Mouse (Mus musculus): Measurements from ENCODE around the gene Exoc6b.
A peak's percentile ranks its signal among the peaks of the same experiment; 100 is the strongest.

The Exoc6b gene

DNA sequence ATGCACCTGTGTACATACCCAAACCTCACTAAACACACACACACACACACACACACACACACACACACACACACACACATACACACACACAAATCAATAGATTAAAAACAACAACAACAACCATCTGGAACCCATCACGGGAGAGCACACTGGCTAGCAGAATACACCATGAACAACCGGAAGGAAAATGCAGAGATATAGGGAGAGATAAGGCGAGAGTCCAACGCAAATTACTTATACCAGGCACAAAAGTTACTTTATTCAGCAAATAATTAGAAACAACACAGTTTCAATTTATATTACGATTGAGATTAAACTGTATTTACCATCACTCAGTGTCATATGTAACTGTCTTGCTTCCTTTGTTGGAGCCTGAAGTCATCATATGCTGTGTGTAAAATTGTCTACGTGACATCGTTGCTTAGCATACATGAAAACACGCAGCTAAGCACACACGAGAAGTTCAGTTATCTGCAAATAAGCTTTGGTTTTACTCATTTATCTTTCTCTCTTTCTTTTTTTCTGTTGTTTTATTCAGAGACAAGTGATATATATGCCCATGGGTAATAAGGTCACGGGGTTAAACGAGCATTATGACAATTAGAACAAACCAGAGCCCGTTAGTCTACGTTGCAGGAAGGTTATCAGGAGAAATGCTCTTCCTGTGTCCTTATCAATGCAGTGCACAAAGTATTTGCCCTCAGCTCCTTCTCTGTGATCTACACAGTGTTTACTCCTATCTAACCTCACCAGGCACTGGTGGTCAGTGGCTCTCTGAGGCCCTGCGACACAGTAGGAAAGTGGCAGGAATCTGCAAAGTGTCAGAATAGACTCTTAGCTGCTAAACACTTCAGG lies 186.4 kb downstream of the Exoc6b start:
- DNase-seq (ENCODE audit: low spot score in 2 of 2), result no peak

DNA sequence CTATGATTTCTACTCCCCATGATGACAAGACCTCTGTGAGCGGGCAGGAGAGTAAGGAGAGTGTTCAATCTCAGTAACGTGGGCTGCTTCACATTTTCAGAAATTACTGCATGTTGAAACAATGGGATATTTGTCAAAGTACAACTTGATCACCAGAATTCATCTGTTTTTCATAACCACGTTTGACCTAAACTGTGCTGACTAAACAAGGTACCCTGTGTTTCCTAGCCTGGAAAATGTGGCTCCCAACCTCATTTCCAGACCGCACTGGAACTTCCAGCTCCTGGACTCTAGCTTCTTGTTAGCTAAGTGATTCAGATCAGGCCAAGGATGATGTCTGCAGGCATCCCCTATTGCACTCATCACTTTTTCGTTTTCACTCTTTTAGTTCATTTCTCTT lies 193.4 kb downstream of the Exoc6b start:
- no peak for DNase-seq (ENCODE audit: low spot score in 2 of 2)

DNA sequence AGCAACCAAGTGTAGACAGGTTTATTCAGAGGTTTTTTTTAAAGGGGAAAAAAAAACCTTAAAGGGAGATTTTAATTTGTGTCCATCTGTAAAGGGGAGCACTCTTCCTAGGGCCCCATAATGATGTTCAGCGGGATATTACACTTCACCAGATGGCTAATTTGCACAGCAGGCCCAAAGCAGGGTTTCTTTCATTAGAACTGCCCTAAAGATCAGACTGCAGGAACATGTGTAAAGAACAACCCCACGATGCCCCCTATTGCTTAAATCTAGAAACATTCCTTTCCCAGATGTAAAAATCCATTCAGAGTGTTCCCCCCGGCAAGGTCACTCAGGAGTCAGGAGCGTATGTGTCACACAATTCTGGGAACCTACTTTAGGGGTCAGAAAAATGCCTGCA lies 202.2 kb downstream of the Exoc6b start:
- DNase-seq (ENCODE audit: low spot score in 2 of 2), result no peak

DNA sequence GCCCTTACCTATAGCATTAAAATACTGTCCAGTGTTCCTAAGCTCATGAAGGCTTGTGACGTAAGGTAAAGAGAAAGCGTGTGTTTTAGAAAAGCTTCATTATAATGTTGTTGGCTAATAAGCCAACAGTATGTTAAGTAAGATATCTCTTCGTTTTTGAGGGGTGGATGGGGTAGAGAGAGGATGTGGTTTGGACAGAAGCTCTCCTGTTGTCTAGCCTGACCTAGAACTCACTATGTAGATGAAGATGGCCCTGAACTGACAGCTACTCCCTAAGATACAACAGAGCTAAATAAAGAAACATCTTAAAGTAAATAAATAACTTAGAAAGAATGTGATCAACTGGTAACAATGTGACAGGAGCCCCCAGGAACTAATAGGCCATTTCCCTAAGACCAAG lies 204.7 kb downstream of the Exoc6b start:
- no peak for DNase-seq (ENCODE audit: low spot score in 2 of 2)

DNA sequence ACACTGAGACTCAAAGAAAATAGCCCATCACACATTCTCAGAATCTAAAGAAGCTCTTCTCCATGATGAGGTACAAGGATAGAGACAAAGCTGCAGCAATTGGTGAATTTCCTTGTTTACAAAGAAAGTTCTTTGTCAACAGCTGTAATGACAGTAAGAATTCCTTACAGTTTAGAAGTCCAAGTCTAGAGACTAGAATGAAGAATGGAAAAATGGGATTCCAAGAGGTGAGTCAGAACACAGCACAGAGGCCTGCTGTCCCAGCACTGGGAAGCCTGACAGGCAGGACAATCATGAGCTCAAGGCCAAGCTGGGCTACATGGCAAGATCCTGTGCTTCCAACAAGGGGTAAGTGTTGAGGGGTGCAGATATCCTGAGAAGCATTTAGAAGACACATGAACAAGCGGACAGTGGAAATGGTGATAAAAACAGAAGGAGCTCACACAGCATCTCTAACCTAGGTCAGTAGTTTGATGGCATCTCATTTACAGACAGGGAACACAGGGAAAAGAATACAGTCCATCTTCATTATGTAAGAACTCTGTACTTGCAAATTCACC lies 205.4 kb downstream of the Exoc6b start:
- DNase-seq (ENCODE audit: low spot score in 2 of 2), result no peak

DNA sequence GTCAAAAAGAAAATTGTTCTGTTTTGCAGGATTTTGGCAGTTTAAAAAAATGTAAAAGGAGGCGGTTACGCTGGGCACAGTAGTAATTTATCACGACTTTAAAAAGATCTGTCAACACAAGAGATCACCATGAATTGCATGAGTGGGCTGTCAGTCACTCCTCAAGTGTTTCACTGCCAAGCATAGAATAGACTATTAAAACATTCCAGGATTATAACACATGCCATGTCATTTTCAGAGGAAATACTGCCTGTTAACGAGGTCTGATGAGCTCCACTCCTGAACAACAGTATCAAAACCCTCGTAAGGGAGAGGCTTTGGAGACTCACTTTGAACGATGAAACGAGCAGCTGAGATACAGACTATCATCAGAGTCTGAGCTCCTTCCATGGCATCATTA lies 223.6 kb downstream of the Exoc6b start:
- no peak for DNase-seq (ENCODE audit: low spot score in 2 of 2)

DNA sequence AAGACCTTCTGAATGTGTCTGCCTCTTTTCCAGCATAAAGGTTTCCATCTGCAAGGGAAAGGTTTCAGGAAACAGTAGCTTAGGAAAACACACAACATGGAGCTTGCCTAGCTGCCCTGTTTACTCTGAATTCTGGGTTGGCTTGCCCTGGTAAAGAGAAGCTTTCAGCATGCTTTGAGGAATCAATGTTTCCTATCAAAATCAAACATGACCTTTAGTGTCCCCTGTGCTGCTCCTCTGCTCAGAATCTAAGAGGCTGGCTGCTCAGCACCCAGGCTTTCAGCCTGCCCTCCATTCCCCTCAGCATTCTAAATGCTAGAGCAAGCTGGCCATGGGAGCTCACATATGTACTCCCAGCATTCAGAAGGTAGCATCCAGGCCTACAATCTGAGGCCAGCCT lies 228.2 kb downstream of the Exoc6b start:
- DNase-seq (ENCODE audit: low spot score in 2 of 2), result no peak

DNA sequence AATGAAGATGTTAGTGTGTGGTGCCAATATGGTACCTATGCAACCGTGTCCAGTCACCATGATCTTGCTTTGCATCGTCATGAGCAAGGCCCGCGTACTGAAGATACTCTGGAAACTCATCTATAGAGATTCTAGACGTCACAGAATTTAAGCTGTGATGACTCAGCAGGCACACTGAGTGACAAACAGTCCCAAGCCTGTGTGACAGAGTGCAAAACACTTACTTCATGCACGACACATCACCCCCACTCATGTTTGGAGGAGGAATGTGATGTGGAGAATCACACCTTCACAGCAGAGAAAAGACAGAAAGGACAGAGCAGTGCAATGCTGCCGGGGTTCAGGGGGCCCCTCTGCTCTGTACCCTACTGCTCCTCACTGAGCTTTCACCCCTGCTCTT lies 261.8 kb downstream of the Exoc6b start:
- DNase-seq (ENCODE audit: low spot score in 2 of 2), result peak in 1 of 2 experiments; percentile 26

DNA sequence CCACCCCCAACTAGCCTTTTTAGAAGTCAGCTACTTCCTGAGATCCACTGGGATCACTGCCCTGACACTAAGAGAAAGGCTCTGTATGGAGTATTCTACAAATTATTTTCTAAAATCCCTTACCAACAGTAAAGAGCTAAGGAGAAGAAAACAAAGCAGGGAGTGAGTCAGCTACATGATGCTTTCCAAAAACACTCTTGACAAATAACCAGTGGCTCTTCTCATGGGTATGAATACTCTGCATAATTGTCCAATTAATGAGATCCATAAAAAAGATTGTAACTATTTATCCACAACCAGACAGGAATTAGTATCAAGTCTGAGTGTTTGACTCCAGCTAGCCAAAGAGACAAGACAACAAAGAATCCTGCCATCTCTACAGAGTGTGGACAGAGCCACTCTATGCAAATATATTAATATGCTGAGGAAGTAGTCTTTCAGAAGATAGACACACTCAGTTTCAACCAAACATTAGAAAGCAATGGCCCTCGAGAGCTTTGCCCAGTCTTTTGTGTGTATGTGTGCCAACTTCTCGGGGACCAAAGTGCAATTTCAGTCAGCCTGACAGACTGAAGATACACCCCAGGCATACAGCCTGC lies 263.1 kb downstream of the Exoc6b start:
- no peak for DNase-seq (ENCODE audit: low spot score in 2 of 2)

DNA sequence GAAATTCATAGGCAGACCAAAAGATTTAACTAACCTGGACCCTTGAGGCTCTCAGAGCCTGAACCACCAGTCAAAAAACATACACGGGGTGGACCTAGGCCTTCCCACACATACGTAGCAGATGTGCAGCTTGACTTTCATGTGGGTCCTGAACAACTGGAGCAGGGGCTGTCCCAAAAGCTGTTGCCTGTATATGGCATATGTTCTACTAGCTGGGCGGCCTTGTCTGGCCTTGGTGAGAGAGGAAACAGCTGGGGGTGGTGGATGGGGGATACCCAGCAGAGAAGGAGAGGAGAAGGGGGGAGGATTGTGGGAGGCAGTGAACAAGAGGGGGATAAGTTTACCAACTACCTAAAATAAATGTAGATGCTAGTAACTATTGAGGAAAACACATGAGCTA lies 270.6 kb downstream of the Exoc6b start:
- no peak for DNase-seq (ENCODE audit: low spot score in 2 of 2)

DNA sequence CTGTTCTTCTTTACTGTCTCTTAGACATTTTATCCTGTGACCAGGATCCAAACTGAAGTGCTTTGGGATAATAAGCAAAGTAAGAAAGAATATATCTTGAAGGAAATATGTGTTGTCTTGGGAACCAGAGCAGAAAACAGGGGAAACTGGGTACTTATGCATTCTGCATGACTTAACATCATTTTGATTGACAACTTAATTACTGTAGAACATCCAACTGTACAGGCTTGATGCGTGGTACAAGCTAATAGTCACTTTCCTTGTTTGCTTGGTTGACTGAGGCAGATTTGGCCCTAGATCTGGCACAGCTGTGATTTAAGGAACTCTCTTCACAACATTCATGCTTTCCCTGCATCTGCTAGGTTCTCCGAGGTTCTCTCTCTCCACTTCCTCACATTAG lies 285.3 kb downstream of the Exoc6b start:
- no peak for DNase-seq (ENCODE audit: low spot score in 2 of 2)

DNA sequence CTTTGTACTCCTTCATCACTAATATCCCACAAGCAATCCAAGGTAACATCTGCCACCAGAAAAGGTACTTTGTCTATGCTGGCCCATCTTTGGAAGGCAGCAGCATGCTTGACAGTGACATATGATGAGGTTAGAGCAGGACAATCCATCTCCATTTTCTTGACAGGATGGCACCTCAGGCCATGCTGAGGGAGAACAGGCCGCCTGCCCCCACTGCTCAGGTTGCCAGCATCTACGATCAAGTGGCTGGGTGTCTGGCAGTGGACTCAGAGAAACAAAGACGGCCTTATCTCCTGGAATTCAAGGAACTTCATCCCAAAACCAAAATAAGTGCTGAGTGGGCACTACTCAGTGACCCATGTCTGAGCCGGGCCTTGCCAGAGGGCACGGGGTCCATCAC lies 289.3 kb downstream of the Exoc6b start:
- DNase-seq (ENCODE audit: low spot score in 2 of 2), result no peak

DNA sequence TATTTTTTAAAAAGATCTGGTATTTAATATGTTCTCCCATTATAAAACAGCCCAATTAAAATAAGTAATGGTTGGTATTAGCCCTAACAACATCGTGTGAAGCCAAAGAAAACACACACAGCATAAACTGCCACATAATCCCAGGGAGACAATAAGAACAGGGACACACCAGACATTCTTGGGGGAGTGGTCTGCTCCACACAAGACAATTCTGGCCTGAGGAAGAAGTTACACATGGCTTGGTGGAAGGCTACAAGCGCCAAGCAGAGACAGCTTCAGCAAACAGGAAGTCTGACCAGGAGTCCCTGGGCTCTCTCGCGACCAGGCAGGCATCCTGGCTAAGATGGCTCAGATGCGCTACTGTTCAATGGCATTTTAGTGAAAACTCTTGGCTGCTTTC lies 290.3 kb downstream of the Exoc6b start:
- DNase-seq (ENCODE audit: low spot score in 2 of 2), result no peak

DNA sequence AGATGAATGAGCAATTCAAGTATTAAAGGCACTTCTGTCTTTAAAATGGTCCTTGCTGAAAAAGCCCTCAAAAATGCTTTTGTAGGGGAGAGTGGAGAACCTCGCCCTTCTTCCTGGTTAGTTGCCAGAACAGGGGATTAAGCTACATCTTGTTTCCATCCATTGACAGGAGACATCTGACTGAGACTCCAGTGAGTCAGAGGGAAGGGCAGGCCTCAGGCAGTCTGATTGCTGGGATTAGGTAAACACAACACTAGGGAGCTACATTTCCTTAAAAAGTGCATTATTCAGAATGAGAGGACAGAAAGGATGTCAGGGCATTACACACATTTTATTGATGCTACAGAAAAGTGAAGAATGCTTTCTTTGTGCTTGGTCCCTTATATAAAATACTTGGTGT lies 293.4 kb downstream of the Exoc6b start:
- DNase-seq (ENCODE audit: low spot score in 2 of 2), result no peak

DNA sequence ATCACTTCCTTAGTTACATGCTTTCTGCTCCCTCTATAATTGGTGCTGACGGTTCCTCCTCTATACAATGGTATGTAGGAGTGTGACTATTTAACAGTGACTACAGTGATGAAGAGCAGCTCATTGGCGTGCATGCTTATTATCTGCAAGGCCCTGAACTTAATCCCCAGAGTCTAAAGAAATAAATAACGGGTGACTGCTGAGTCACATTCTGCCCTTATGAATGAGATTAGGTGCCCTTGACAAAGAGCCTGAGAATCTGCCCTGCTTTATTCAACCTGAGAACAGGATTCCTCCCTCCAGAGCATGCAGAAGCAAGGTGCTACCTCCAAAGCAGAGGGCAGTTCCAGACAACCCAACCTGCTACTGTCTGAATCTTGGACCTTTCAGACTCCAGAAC lies 314.0 kb downstream of the Exoc6b start:
- DNase-seq (ENCODE audit: low spot score in 2 of 2), result no peak

DNA sequence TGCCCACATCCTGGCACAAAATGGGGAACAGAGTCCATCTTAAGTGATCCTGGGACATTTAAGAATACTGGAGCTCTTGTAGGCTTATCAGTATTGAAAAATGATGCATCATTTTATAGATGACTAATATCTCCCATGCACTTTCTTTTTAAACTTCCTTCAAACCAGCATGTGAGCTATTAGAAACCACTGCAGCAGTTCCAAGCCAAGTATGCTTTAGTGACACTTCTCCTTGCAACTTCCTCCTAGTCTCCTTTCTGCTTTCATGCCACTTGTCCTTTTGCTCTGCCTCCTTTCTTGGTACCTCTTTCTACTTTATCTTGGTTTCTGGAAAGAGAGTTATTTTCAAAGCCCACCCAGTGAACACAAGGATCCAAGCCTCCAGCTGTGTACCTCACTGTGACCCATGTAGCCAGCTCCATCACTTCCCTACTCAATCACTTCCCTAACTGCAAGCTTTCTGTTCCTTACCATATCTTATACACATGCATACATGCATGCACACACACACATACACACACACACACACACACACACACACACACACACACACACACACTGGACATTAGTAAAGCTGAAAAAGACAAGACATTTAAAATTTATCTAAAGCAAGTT lies 316.4 kb downstream of the Exoc6b start:
- no peak for DNase-seq (ENCODE audit: low spot score in 2 of 2)

DNA sequence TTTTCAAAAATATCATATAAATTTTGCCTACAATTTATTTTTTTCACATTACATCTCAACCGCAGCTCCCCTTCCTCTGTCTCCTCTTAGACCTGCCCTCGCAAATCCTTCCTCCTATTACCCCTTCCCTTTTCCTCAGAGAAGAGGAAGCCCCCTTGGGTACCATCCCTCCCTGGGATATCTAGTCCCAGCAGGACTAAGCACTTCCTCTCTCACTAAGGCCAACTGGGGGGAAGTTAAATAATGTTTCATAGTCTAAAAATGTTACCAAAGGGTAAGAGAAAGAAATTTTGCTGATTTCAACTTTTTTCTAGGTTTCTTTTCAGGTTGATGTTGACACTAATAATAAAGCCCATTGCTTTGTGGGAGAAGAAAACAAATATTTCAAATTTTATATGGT lies 317.9 kb downstream of the Exoc6b start:
- no peak for DNase-seq (ENCODE audit: low spot score in 2 of 2)

DNA sequence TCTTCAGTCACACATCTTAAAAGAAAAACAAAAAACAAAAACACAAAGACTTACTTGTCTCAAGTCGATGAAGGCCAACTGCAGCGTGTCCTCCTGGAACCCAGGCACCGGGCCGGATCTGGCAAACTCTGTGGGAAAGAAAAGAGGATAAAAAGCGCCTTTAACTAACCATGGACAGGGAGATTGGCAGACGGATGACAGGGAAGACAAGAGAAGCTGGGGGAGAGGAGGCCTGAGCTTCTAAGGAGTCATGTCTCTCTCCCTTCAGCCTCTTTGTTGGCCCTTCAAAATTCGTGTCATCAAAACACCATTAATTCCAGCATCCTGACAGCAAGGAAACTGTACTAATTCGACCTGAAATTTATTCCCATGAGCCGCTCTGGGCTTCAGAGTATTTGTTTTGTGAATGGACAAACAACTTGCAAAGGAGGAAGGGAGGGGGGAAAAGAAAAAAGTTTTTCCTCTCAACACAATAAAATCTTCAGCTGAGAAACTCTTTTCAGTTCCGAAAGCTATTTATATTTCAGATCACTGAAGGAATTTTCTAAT lies 322.4 kb downstream of the Exoc6b start:
- DNase-seq (ENCODE audit: low spot score in 2 of 2), result no peak

DNA sequence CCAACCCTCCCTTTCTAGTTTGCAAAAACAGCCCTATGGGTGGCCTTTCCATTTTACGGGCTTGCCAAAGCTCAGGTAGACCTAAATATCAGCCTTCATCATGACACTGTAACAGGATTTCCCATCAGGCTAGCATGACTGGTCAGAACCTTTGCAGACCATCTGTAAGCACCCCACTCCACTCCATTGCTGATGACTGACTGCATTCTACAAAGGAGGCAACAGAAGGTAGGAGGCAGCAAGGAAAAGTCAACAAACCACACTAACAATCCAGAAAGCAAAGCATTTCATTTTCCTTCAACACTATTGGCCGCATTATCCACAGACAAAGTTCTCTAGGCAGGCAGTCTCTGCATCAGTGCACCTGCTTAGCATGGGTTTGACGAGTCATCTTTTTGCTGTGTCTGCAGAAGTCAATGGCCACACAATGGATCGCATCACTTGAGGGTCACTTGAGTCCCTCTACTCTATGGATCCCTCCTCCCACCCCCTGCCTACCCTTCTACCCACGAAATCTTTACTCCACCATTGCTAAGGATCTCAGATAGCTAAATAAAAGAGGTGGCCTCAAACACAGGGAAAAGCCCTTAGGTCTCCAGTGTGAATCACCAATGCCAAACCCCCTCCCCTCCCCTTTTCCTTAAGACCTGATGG lies 323.0 kb downstream of the Exoc6b start:
- DNase-seq (ENCODE audit: low spot score in 2 of 2), result no peak

DNA sequence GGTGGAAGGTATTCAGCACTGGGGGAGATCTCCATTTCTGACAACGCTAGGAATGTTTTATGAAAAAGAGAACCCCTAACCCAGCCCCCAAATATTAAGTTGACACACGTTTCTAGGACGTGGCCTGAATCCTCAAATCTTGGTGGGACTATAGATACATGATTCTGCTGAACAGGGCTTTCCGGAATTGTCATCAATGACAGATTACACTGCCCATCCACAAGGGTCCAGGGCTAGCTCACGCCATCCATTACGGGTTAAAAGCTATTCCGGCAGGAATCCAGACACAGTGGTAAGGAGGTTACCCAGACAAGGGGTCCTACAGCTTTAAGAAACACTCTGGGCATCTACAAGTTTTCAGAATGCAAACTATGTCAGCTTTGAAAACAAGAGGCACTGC lies 323.7 kb downstream of the Exoc6b start:
- no peak for DNase-seq (ENCODE audit: low spot score in 2 of 2)

DNA sequence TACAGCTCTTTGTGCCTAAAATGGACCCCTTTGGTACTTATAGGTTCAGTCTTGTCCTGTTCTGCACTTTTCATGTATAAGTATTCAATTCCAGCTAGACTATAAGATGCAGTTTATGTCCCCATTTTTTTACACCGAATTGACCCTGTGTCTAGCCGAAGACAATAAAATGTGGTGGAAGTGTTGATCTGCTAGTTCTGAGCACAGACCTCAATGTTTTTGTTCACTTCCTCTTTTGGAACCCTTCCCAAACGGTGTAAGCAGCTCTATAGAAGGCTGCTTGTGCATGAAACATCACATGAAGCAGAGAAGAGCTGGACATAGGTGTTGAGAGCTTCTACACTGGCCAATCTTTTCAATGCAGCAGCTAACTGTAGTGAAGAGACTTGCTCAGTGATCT lies 327.1 kb downstream of the Exoc6b start:
- DNase-seq (ENCODE audit: low spot score in 2 of 2), result no peak

DNA sequence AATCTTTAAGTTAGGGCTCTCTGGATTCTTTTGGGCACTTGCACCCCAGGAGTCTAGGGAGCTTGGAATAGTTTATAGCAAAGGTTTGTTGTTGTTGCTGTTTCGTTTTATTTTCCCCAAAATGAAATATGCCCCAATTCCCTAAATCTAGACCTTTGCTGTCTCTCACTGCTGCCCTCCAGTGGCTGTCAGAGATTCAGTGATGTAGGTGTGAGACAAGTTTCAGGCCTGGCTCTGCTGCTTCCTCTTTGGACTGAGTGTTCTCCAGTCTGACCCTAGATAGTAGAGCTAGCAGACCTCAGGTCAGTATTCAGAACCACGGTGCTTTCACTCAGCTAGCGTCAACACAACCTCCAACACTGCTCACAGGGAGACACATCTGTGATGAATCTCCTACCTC lies 332.4 kb downstream of the Exoc6b start:
- DNase-seq (ENCODE audit: low spot score in 2 of 2), result peak; percentile 39 to 59
